Mouse (Mus musculus): ENCODE measurements around the gene Snrnp27. TPM values are rescaled to one million over a fixed set of nuclear protein-coding genes. Genes with fewer than 3 reads are reported as not detected.

Gene Snrnp27
- total and polyA plus RNA-seq, 3 experiments: 63.1 to 97.9 (median 72.7) TPM

DNA sequence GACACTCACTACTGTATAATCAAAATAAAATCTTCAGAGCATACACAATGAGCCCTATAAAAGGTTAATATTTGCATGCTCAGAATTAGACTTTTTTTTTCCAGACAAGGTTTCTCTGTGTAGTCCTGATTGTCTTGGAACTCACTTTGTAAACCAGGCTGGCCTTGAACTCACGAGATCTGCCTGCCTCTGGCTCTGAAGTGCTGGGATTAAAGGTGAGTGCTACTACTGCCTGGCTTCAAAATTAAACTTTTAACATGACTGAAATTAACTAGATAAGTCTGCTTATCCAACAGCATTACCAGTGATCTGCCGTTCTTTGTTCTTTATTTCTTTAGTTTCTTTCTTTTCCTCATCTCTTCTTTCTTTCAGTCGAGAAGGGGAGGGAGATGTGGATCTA is 3.0 kb downstream of the Snrnp27 start:
- no peak for DNase-seq (ENCODE audit: extremely low read depth)
- Histone ChIP-seq H3K79me2 (replicated peaks; ENCODE audit: control insufficient read depth, extremely low read depth, insufficient read depth, poor library complexity, severe bottlenecking) (peaks cover 8% of the 10 kb centered on the region), H3K9me3 (replicated peaks; ENCODE audit: low read length) (no peaks in the 10 kb centered on the region), H3K4me3 (replicated peaks in 1 of 3; ENCODE audit: low read depth in 2 of 3, low read length in 2 of 3, poor library complexity in 1 of 3) (no peak overlapping the region), H3K4me2 (ENCODE audit: insufficient read depth, low read depth, poor library complexity, severe bottlenecking) (no peak overlapping the region), H3K27ac (ENCODE audit: insufficient read depth, low read depth) (no peak overlapping the region), H3K9ac (ENCODE audit: insufficient read depth, low read depth) (no peak overlapping the region), H3K4me1 (ENCODE audit: control insufficient read depth in 1 of 2, insufficient read depth in 2 of 2) (peaks cover 2 to 17% of the 10 kb centered on the region in 2 experiments; a peak in 3 of 4 replicates), H3K36me3 (replicated peaks in 1 of 2; ENCODE audit: control insufficient read depth in 1 of 2, insufficient read depth in 1 of 2, low read length in 1 of 2) (peaks cover 42 to 64% of the 10 kb centered on the region in 2 experiments), H3K27me3 (replicated peaks) (no peaks in the 10 kb centered on the region)
- dilution Hi-C loops (cut with MboI; ENCODE audit: extremely low pct_ligation_motif_present, extremely low pct_unique_long_range_greater_than_20kb, low sequenced_read_pairs): no loop called here
- no peak for TF ChIP-seq CTCF (conservative IDR thresholded peaks at IDR 0.05 in 1 of 2, IDR thresholded peaks at IDR 0.05 in 1 of 2; ENCODE audit: low read depth in 2 of 2, low read length in 2 of 2)
- TF ChIP-seq SMC3 (IDR thresholded peaks at IDR 0.05; ENCODE audit: low read depth, low read length): no peak
- TF ChIP-seq EP300 (IDR thresholded peaks at IDR 0.05; ENCODE audit: low read length): no peak
- TF ChIP-seq E2F4 (IDR thresholded peaks at IDR 0.05; ENCODE audit: insufficient replicate concordance, low read depth, low read length): no peak
- no peak for TF ChIP-seq UBTF (IDR thresholded peaks at IDR 0.05; ENCODE audit: low read depth, low read length)
- TF ChIP-seq PAX5 (IDR thresholded peaks at IDR 0.05; ENCODE audit: low read length): no peak
- TF ChIP-seq NRF1 (IDR thresholded peaks at IDR 0.05; ENCODE audit: low read depth, low read length): no peak
- TF ChIP-seq ZKSCAN1 (IDR thresholded peaks at IDR 0.05; ENCODE audit: borderline replicate concordance, low read depth, low read length): no peak
- TF ChIP-seq POLR2AphosphoS2 (IDR thresholded peaks at IDR 0.05; ENCODE audit: low read depth, low read length): no peak
- no peak for TF ChIP-seq RAD21 (IDR thresholded peaks at IDR 0.05; ENCODE audit: low read depth, low read length)
- no peak for TF ChIP-seq CHD2 (IDR thresholded peaks at IDR 0.05; ENCODE audit: low read length)
- no peak for TF ChIP-seq JUND (conservative IDR thresholded peaks at IDR 0.05; ENCODE audit: low read depth, low read length)
- no peak for TF ChIP-seq NELFE (IDR thresholded peaks at IDR 0.05; ENCODE audit: low read depth, low read length)
- TF ChIP-seq MXI1 (IDR thresholded peaks at IDR 0.05; ENCODE audit: low read depth, low read length): no peak
- TF ChIP-seq MEF2A (IDR thresholded peaks at IDR 0.05; ENCODE audit: borderline replicate concordance, low read depth, low read length): no peak
- no peak for TF ChIP-seq SIN3A (IDR thresholded peaks at IDR 0.05; ENCODE audit: low read length)
- TF ChIP-seq USF2 (conservative IDR thresholded peaks at IDR 0.05; ENCODE audit: low read depth, low read length): no peak
- no peak for TF ChIP-seq KAT2A (IDR thresholded peaks at IDR 0.05; ENCODE audit: insufficient replicate concordance, low read length)
- in situ Hi-C loops (cut with MboI; ENCODE audit: low pct_ligation_motif_present, low pct_unique_long_range_greater_than_20kb, low sequenced_read_pairs): no loop called here

DNA sequence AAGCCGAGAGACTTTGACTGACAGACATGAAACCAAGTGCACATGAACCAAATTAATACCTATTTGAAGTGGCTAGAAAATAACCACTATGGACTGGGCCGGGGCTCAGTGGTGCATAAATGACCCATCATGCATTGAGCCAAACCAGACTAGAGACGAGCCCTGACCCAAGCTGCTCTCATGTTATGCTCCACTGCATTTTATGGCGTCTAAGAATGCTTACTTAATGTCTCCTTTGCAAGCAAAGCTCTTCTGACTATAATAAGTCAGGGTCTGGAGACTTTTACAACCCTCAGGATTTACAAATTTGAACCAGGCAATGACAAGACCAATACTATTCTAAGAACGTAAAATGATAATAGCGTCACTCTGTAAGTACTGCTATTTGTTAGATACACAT is 6.0 kb downstream of the Snrnp27 start:
- no peak for TF ChIP-seq KAT2A (IDR thresholded peaks at IDR 0.05; ENCODE audit: insufficient replicate concordance, low read length)
- no peak for TF ChIP-seq MXI1 (IDR thresholded peaks at IDR 0.05; ENCODE audit: low read depth, low read length)
- TF ChIP-seq POLR2A (IDR thresholded peaks at IDR 0.05; ENCODE audit: low read depth, low read length): no peak
- no peak for TF ChIP-seq SIN3A (IDR thresholded peaks at IDR 0.05; ENCODE audit: low read length)
- no peak for TF ChIP-seq CHD2 (IDR thresholded peaks at IDR 0.05; ENCODE audit: low read length)
- no peak for TF ChIP-seq CHD1 (IDR thresholded peaks at IDR 0.05; ENCODE audit: low read depth, low read length)
- no peak for TF ChIP-seq ZC3H11A (IDR thresholded peaks at IDR 0.05; ENCODE audit: low read depth, low read length)
- no peak for TF ChIP-seq HCFC1 (IDR thresholded peaks at IDR 0.05; ENCODE audit: low read depth, low read length)
- TF ChIP-seq MYC (IDR thresholded peaks at IDR 0.05; ENCODE audit: low read depth, low read length): no peak
- no peak for TF ChIP-seq TBP (conservative IDR thresholded peaks at IDR 0.05; ENCODE audit: low read depth, low read length)
- dilution Hi-C loops (cut with MboI; ENCODE audit: extremely low pct_ligation_motif_present, extremely low pct_unique_long_range_greater_than_20kb, low sequenced_read_pairs) (no loop called here), in situ Hi-C loops (cut with MboI; ENCODE audit: low pct_ligation_motif_present, low pct_unique_long_range_greater_than_20kb, low sequenced_read_pairs) (loop anchor here (10.0 kb wide), 1 partner anchor 244 kb away; the partner anchor contains the start of gene C87436)
- no peak overlapping the region for H3K4me3 ChIP-seq (replicated peaks in 1 of 3; ENCODE audit: low read depth in 2 of 3, low read length in 2 of 3, poor library complexity in 1 of 3)
- peaks cover 2 to 8% of the 10 kb centered on the region in 2 experiments; a peak in 3 of 4 replicates for H3K4me1 ChIP-seq (ENCODE audit: control insufficient read depth in 1 of 2, insufficient read depth in 2 of 2)
- H3K27ac ChIP-seq (ENCODE audit: insufficient read depth, low read depth): no peak overlapping the region
- no peaks in the 10 kb centered on the region for H3K27me3 ChIP-seq (replicated peaks)
- DNase-seq (ENCODE audit: extremely low read depth): no peak
- H3K9ac ChIP-seq (ENCODE audit: insufficient read depth, low read depth): no peak overlapping the region
- H3K79me2 ChIP-seq (replicated peaks; ENCODE audit: control insufficient read depth, extremely low read depth, insufficient read depth, poor library complexity, severe bottlenecking): no peaks in the 10 kb centered on the region; the same call in none of the 2 replicates
- H3K4me2 ChIP-seq (ENCODE audit: insufficient read depth, low read depth, poor library complexity, severe bottlenecking): no peak overlapping the region
- peaks cover 54 to 92% of the 10 kb centered on the region in 2 experiments for H3K36me3 ChIP-seq (replicated peaks in 1 of 2; ENCODE audit: control insufficient read depth in 1 of 2, insufficient read depth in 1 of 2, low read length in 1 of 2)
- H3K9me3 ChIP-seq (replicated peaks; ENCODE audit: low read length): no peaks in the 10 kb centered on the region
